Mouse (Mus musculus) E14TG2a.4 (cell line): Measurements from ENCODE around the gene Usp49.

ENCODE experiments used
- H3K27me3 ChIP-seq: 2 replicates; pipeline ENCODE4 v1.6.1; 2014; ENCODE audit warnings: low read length, control low read depth; ENCODE audit not compliant: insufficient read depth
- H3K36me3 ChIP-seq: 2 replicates; pipeline ENCODE4 v1.6.1; 2014; ENCODE audit warnings: low read length, control low read depth; ENCODE audit not compliant: insufficient read depth
- H3K4me1 ChIP-seq: replicated peaks from 2 replicates; pipeline ENCODE4 v1.6.1; 2014; ENCODE audit warnings: low read depth, low read length, control low read depth
- H3K4me3 ChIP-seq: replicated peaks from 2 replicates; pipeline ENCODE4 v1.5.1; 2014; ENCODE audit warnings: mild to moderate bottlenecking, low read length
- H3K9me3 ChIP-seq: 2 replicates; pipeline ENCODE4 v1.6.1; 2014; ENCODE audit warnings: low read length, control low read depth
- CTCF ChIP-seq: conservative IDR thresholded peaks from 2 replicates; pipeline ENCODE4 v1.5.1; 2014; ENCODE audit warnings: low read length
- NANOG ChIP-seq: IDR thresholded peaks from 2 replicates; pipeline ENCODE4 v1.6.1; 2014; ENCODE audit warnings: borderline replicate concordance, low read length, mixed read lengths
- POU5F1 ChIP-seq: IDR thresholded peaks from 2 replicates; pipeline ENCODE4 v1.6.1; 2014; ENCODE audit warnings: low read length, borderline replicate concordance

Gene Usp49

DNA sequence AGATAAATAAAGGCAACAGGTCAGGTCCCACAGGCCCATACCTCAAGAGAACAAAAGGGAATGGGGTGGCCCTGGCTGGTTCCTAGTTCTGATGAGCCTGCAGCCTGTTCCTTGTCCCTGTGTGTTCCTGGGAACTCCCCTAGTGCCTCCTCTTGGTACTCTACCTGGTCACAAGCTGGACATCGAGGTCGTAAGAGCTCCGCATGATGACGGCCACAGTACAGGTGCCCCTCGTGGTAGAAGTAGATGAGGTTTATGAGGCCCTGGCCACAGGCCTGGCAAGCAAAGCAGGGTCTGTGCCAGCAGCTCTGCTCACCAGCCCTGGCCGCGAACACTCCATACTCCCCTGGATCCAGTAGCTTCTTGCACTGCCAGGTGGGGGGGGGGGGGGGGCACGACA is 59.4 kb downstream of the Usp49 start:
- Histone ChIP-seq H3K4me3 (no peak overlapping the region), H3K27me3 (peaks cover 54% of the 10 kb centered on the region), H3K9me3 (no peaks in the 10 kb centered on the region), H3K36me3 (peaks cover 24% of the 10 kb centered on the region), H3K4me1 (peaks cover 73% of the 10 kb centered on the region)
- TF ChIP-seq NANOG (no peak), POU5F1 (no peak), CTCF (no peak)

DNA sequence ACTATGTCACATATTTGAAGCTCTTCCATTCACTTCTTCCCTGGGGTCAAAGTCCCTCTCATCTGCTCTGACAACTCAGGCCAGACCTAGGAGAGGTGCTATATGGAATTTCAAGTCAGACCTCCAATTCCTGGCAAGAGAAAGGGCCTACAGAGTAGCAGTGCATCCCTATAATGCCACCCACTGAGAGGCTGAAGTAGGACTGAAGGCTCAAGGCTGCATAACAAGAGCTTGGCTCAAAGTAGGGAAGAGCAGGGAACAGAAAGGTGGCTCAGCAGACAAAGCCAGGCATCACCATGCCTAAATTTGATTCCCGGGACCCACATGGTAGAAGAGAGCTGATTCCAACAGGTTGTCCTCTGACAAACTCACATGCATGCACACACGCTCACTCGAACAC is 61.2 kb downstream of the Usp49 start:
- H3K9me3 ChIP-seq = no peaks in the 10 kb centered on the region
- TF ChIP-seq POU5F1 (no peak), CTCF (no peak), NANOG (peak; percentile 44; the same call in 1 of the 2 replicates)
- no peak overlapping the region for H3K4me3 ChIP-seq
- peaks cover 64% of the 10 kb centered on the region for H3K4me1 ChIP-seq
- peaks cover 7% of the 10 kb centered on the region for H3K36me3 ChIP-seq
- H3K27me3 ChIP-seq = peaks cover 67% of the 10 kb centered on the region

DNA sequence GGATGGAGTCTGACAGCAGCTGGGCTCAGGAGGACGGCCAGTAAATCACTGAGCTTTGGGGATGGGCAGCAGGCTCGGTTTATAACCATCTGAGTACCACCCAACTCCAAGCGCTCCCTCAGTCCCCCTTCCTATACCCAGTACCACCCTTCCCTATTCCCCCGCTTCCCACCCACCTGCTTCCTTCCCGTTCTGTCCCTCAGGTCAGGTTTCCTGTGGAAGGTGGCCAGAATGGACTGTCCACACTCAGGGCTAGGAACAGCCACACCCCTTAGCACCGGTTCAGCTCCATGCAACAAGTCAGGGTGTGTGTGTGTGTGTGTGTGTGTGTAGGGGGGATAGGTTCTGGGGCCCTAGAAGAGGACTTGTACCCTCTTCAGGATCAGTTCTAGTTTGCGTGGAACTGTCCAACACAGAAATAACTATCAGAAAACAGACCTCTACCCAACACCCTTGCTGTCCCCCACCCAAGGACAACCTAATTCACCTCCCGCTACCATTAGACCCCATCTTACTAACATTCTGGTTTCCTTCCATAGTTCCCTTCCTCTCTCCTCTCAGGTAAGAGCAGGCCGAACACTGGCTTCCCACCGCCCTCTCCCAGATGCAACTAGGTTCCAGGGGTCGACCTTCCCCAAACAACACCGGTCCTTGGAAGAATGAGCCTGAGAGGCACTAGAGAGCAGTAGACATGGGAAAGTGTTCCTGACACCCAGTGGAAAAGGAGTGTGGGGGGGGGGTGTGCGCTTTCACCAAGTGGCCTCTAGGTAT is 63.4 kb downstream of the Usp49 start:
- TF ChIP-seq POU5F1 (no peak), CTCF (no peak), NANOG (no peak)

DNA sequence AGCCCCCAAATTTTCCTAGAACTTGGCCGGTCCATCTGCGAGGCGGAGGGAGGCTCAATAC is 63.8 kb downstream of the Usp49 start, which contains the start of gene Gm21981:
Gm21981 (minus strand) TSS at position 14 of the 61 bp plus-strand sequence.
- Histone ChIP-seq H3K36me3 (peaks cover 22% of the 10 kb centered on the region), H3K4me1 (peaks cover 66% of the 10 kb centered on the region), H3K9me3 (no peaks in the 10 kb centered on the region), H3K27me3 (peaks cover 70% of the 10 kb centered on the region), H3K4me3 (peak within 1 kb of the TSS; percentile 86)
- TF ChIP-seq CTCF = no peak
- no peak for TF ChIP-seq NANOG
- TF ChIP-seq POU5F1 = no peak

More for the DNA sequence above, 63.4 kb downstream of the Usp49 start:
- Histone ChIP-seq H3K4me3 (peak overlapping the region; percentile 86), H3K36me3 (peaks cover 18% of the 10 kb centered on the region), H3K4me1 (peaks cover 66% of the 10 kb centered on the region), H3K9me3 (no peaks in the 10 kb centered on the region), H3K27me3 (peaks cover 74% of the 10 kb centered on the region)

DNA sequence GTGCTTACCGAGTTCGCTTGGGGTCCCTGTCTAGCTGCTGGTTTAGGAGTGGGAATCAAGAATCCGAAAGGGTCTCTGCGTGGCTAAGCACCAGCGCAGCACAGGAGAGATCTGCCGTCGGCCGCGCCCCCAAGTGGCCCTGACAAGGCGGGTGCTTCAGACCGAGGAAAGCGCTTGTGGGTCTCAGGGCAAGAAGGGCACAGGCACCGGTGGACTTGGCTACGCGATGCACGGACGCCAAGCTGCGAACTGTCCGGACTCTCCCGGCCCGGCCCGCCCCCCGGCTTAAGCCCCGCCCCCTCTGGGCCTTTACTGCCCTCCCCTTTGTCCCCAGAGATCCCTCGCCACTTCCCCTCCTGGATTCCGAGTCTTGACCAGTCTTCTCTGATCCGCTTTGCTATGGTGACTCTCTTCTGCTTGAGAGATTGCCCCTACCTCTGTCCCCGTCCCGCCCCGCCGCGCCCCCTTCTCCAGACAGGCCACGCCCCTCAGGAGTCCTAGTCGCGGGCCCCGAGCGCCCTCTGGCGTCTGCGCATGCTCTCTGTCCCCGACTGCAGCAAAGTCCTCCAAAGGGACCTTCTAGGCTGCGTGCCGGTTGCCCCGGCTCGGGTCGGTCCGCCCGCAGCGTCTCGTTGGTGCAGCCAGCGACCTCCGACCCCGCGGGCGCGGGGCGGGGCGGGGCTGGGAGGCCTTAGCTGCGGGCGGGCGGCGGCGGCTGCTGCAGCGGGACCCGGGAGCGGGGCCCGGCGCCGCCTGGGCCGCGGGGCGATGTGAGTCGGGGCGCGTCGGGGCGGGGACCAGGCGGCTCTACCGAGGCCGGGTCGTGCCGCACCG is 64.2 kb downstream of the Usp49 start, which contains the start of gene Prickle4:
Prickle4 (minus strand) TSS at position 234 of the 834 bp plus-strand sequence.
- Histone ChIP-seq H3K27me3 (peaks cover 65% of the 10 kb centered on the region), H3K36me3 (peaks cover 27% of the 10 kb centered on the region), H3K4me3 (peak within 1 kb of the TSS; percentile 86), H3K9me3 (no peaks in the 10 kb centered on the region), H3K4me1 (peaks cover 66% of the 10 kb centered on the region)
- TF ChIP-seq CTCF (peak; percentile 25), POU5F1 (no peak)

DNA sequence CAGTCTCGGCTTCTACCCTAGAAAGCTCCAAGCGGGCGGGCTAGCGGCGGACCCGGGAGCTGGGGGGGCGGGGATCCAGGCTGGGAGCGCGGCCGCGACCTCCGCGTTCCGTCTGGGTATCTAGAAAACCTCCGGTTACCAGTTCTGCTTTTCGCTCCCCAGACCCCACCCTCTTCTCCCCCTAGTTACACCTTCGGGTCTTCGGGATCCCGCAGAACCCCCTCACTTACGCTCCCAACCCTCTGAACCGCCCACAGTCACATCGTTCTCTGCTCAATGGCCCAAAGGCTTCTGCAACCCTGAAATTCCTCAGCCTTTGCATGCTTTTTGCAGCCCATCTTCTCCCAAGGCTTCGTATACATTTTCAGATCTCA is 64.8 kb downstream of the Usp49 start:
- Histone ChIP-seq H3K9me3 (no peaks in the 10 kb centered on the region), H3K4me3 (peak overlapping the region; percentile 86), H3K36me3 (peaks cover 33% of the 10 kb centered on the region), H3K4me1 (peaks cover 66% of the 10 kb centered on the region), H3K27me3 (peaks cover 63% of the 10 kb centered on the region)
- TF ChIP-seq CTCF (no peak), POU5F1 (no peak), NANOG (no peak)

DNA sequence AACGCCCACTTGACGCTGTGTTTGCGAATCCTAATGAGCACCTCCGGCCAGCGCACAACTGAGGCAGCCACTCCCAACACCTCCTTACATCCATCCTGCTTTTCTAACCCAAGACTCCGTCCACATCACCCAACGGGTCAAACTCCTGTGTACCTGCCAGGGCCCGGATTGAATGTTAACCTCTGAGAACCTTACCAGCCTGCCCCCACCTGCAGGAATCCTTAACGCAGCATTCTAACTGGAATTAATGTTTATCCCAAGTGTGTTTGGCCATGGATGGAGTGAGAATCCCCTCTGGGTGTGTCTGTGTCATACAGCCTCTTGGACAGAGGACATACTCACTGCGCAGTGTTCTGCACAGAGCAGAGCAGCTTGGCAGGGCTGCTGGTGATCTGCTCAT is 67.7 kb downstream of the Usp49 start:
- H3K4me1 ChIP-seq = peaks cover 66% of the 10 kb centered on the region
- no peaks in the 10 kb centered on the region for H3K9me3 ChIP-seq
- no peak overlapping the region for H3K4me3 ChIP-seq
- peaks cover 51% of the 10 kb centered on the region for H3K36me3 ChIP-seq
- TF ChIP-seq POU5F1 = no peak
- peaks cover 36% of the 10 kb centered on the region for H3K27me3 ChIP-seq

DNA sequence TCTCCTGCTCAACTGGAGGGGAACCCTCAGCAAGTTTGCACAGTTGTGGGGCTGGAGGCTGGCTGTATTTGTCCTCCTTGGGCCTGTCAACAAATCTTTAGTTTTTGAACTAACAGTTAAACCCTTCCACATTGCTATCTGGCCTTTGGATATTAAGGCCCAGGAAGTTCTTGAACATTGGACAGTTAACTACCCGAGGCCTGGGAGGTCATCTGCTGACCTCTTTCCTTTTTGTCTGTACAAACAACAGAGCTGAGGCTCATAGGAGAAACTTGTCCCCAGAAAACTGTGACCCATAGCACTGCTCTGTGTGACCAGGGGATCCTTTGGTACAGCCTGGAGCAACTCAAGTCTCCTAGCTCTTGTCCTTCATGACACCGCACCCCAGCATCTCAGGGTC is 68.6 kb downstream of the Usp49 start:
- no peak for TF ChIP-seq POU5F1
- TF ChIP-seq NANOG = no peak
- TF ChIP-seq CTCF = no peak

DNA sequence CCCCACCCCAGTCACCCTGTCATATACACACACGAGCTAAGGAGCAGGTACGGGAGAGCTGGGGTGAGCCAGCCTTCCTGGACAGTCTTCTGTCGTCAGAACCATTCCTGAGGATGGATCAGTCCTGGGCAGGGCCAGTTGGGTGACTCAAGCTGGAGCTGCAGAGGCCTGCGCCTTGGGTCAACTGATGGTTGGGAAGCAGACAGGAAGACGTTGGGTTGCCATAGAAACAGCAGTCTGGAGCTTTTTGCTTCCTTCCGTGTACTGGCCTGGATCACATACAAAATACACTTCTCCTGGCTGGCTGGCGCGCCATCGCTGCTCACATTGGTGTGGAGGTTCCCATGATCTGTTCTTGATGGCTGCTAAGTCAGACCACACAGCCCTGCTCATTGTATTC is 71.3 kb downstream of the Usp49 start:
- peaks cover 84% of the 10 kb centered on the region for H3K4me1 ChIP-seq
- peaks cover 71% of the 10 kb centered on the region for H3K36me3 ChIP-seq
- peaks cover 8% of the 10 kb centered on the region for H3K27me3 ChIP-seq
- H3K4me3 ChIP-seq = peak overlapping the region; percentile 79
- H3K9me3 ChIP-seq = no peaks in the 10 kb centered on the region
- TF ChIP-seq CTCF (no peak), NANOG (no peak), POU5F1 (no peak)

More for the DNA sequence above, 68.6 kb downstream of the Usp49 start:
- Histone ChIP-seq H3K36me3 (peaks cover 51% of the 10 kb centered on the region), H3K4me3 (no peak overlapping the region), H3K4me1 (peaks cover 68% of the 10 kb centered on the region), H3K27me3 (peaks cover 27% of the 10 kb centered on the region), H3K9me3 (no peaks in the 10 kb centered on the region)
